Mouse (Mus musculus) adrenal gland, adult (tissue): ENCODE measurements around the gene Sncb.
A peak's percentile ranks its signal among the peaks of the same experiment; 100 is the strongest.

Experiments used
- DNase-seq, 2 experiments: peaks; one replicate each; pipeline ENCODE4 v3.0.0; 2022 to 2023; ENCODE audit warnings: low spot score in 1 of 2; ENCODE audit not compliant: inconsistent age in 2 of 2

Gene Sncb

DNA sequence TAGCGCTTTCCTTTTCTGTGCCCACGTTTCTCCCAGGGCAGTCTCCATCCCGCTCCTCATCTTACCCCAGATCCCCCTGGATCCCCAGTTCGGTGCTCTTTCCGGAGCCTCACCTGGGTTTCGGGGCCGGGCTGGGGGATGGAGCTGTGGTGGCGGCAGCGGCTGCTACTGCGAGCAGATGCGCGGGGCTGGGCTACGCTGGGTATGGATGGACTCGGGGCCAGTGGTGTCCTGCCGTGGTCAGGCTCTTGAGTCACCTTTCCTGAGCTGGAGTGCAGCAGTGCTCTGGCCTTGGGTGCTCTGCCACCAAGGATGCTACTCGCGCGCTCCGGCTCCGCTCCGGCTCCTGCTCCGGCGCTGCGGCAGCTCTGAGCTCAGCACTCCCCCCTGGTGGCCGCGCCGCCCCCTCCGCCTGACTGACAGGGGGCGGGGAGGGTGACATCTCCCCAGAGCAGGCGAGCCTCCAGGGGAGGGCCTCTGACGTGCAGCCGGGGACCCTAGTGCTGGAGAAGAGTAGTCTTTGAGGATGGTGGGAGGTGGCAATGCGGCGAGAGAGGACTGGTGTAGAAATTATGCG lies at the start of gene Sncb:
Gene Sncb (minus strand): TSS at position 404 of the 577 bp plus-strand sequence.
- peak; percentile 67 to 83 for DNase-seq

DNA sequence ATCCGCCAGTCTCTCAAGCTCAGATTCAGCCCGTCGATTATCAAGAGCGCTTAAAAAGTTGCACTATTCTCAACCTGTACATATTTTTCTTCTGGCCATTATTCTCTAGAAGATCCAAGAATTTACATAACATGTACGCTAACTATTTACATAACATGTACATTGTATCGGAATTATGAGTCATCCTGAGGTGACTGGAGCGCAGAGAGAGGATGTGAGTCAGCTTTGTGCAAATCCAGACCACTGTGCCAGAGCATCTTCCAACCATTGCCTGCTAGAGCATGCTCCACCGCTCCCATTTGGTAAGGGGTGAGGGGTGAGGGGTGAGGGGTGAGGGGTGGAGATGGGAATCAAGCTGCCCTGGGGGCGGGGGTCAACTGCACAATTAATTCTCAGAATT lies 47.0 kb upstream of the Sncb start:
- no peak for DNase-seq

DNA sequence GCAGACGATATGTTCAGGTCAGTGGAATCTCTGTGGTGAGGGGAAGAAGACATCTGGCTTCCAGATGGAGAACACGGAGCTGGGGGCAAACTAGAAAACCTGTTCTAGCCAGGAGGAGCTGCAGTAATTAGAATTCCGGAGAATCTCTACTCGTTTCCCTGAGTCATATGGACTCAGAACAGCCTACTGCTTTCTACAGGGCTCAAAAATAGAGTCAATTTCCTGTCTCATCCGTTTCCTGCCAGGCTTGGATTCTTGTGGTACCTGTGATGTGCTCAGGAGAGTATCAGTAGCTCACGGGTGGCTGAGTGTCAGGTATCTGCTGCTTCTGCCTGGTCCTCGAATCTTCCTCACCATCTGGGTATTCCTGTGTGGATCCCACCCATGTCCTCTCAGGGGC lies 45.1 kb upstream of the Sncb start:
- no peak for DNase-seq

DNA sequence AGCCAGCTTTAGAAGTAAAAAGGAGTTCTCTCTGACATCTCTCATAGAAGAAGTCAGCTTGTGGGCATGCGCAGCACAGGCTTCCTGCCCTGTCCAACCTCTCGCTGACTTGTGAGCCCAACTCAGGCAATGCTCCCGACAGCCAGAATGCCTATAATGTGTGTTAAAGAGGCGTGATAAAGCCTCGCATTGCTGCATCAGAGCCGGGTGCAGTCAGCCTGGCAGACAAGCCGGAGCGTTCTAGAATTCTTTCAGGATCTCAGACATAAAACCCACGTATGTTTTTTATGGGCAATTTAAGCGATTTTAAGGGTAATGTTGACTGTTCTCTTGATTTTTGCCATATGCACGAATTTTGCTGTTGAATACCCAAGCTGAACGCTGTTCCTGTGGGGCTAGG lies 41.7 kb upstream of the Sncb start:
- DNase-seq: no peak

DNA sequence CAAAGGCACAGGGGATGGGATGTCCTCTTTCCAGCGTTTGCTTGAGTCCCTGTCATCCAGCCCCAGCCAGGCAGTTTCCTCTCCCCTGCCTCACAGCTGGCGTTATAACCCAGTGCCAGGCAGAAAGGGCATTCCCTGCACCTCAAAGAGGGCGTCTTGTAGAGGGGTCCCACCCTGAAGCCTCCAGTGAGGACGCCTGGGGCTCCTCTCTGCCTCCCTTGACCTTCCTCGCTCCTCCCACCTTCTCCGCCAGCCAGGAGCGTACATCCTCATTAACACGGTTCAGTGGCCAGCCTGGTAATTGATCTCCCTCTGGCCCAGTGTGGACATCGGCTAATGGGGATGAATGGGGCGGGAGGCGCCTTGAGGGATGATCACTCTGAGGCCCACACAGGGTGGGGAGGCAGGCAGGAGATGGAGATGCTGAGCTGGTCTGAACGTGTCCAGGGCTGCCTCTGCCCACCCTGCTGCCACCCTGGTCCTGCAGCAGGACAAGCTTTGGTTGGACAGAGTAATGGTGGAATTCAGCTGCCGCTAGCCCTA lies 40.1 kb upstream of the Sncb start:
- no peak for DNase-seq

DNA sequence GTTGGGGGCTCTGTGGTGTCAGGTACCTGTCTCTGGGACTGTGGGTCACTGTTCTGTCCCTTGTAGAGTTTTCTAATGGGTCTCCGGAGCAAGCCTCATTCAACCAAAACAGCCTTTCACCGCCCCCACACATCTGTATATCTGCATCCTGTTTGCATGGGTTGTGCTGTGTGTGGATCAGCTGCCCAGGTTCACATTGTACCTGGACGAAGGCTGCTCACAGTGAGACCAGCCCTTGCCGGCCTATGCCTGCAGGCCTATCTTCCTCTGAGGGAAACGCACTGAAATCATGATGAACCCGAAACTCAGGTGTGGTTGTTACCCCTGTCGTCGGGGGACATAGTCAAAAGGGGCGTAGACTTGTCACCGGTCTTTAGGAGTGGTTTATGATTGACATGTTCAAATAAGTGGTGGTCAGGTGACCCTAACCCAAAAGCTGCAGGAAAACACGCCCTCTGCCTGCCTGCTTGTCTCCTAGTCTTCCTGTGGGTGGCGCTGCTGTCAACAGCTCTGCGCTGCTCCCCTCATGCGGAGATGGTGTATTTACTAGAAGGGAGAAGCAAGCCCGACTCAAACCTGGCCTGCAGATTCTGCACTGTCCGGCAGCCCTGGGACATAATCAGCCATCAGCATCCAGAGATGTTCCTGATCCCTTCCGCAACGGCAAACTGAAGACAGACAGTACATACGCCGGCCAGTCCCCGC lies 38.9 kb upstream of the Sncb start:
- no peak for DNase-seq

DNA sequence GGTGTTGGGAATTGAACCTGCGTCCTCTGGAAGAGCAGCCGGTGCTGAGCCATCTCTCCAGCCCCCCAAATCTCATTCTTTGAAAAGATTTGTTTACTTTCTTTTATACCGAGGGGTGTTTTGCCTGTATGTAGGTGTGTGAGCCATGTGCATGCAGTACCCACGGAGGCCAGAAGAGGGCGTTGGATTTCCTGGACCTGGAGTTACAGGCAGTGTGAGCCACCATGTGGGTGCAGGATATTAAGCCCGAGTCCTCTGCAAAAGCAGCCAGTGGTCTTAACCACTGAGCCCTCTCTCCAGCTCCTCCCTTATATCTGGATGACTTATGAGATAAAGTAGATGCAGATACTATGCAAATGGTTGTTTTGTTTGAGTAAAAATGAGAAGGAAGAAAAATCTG lies 36.6 kb upstream of the Sncb start:
- DNase-seq: no peak

DNA sequence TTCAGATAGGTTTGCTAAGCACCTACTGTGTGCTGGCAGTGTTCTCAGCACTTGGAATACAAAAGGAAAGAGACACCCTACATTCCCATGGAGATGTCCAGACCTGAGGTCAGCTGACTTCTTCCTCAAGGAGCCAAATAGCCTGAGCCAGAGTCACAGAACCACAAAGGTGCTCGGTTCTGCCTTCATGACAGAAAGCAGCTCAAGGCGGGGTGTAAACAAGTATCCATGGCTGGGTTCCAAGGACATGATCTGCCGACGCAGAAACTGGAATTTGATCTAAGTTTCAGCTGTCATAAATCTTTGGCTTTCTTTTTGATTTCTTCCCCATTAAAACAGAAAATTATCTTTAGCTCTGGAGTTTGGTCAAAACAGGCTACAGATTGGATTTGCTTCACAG lies 33.8 kb upstream of the Sncb start:
- peak; percentile 28 to 67 for DNase-seq

DNA sequence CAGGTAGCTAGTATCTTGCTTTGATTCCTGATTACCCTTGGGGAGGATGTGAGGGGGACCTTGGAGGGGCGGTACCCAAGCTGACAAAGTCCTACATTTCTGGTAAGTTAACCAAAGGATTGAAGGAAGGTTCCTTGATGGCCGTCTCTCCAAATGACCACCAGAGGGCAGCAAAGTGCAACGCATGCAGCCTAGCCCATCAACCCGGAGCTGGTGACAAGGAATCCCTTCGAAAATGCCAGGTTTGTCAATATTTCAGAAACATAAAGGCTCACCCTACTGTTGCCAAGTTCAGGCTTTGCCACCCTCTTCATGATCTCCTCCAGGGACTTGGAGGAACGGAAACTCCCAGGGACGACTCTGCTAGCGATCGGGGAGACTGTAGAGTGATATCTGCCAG lies 33.3 kb upstream of the Sncb start:
- peak; percentile 76 to 92 for DNase-seq

DNA sequence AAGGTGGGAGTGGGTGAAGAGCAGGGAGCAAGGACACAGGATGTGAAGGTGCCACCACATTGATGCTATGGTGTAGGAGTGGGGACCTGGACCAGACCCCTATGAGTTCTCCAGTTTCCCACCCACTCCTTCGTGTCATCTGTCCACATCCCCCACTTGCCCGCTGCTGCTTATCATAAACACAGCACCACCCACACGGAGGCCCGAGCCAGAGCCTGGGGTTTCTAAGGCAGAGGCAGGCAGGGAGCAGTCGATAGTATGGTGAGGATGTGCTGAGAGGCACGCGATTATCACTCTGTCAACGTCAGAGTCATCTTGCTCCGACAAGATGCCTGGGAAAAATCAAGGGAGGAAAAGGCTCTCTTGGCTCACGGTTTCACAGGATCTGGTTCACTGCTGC lies 32.3 kb upstream of the Sncb start:
- no peak for DNase-seq

DNA sequence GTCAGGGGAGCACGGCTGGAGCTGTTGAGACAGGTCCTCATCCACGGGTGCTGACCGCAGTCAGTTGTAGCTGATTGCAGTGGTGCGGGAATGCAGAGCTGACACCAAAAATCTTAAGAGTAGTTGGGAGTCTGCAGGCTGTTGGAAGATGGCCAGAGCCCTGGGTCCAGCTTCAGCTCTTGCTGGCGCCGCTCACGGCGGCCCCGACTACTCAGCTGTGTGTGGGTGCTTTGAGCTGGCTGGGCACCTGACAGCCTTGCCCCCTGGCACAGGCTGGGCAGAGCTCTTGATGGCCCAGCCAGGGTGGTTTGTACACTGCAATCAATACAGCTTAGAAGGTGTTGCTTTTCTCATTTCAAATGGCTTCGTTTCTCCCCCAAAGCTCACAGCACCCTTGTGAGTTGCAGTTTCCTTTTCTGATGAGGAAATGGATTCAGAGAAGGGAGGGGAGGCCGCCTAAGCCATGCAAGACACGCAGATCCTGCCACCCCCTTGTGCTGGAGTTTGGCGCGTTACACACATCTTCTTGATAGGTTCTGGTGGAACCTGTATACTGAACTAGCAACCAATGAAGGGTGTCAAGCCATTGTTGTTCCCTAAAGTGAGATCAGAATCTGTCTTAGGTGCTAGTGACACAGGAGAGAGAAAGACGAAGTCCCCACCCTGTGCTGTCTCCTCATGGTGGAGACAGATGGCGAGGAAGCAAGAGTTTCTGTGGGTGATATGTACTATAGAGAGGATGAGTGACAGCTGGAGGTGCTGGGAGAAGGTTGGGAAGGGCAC lies 31.7 kb upstream of the Sncb start:
- DNase-seq: no peak

DNA sequence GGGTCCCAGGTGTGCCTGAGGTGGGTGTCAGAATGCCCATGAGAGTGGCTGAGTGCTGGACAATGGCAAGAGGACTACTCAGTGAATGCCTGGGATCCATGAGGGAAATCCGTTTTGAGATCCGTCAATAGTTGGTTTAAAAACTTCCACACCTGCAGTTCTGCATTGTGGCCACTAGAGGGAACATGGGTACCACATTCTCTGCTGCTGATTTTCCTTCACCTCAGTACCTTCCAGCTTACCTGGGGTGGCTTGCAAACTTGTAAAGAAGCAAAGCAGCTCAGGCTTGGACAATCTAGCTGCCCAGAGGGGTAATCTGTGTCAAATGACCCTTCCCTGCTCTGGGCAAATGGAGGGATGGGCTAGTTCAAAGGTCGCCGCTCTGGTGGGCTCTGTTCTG lies 31.0 kb upstream of the Sncb start:
- peak in 1 of 2 experiments; percentile 72 for DNase-seq

DNA sequence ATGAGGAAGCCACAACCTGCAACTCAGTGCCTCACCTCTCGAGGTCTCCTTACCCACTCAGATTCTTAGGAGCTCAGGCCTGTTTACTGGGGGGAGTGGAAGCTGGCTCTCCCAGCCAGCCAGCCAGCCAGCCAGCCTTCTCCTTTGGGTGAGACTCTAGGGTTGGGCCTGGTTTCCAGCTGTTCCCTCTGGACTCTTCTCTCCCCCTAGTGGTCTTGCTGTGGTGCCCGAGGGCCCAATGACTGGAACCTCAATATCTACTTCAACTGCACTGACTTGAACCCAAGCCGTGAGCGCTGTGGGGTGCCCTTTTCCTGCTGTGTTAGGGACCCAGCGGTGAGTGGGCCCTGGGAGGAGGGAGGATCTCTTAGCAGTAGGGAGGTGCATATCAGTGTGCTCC lies 28.4 kb upstream of the Sncb start:
- no peak for DNase-seq

DNA sequence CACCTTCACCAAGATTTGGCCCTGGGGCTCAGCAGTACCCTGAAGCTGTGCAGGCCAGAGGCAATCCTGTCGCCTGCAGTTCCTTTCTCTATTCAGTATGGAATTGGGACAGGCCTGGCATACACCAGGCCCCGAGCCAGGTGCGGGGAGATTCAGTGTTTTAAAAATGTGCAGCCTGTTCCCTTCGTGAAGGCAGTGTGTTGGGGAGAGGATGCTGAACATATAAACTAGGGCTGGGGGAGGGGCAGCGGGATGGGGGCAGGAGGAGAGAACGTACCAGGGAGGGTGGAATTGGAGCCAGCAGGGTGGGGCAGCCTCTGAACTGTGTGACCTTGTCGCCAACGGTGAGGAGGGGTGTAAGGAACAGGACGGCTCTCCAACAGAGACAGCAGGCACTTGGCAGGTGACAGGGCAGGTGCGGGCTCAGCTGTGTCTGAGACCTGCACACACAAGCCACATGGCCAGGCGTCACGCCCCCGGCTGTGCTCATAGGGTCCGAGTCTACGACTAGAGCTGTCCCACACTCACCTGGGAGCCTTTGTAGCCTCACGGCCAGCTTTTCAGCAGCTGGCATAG lies 27.7 kb upstream of the Sncb start:
- DNase-seq: no peak

DNA sequence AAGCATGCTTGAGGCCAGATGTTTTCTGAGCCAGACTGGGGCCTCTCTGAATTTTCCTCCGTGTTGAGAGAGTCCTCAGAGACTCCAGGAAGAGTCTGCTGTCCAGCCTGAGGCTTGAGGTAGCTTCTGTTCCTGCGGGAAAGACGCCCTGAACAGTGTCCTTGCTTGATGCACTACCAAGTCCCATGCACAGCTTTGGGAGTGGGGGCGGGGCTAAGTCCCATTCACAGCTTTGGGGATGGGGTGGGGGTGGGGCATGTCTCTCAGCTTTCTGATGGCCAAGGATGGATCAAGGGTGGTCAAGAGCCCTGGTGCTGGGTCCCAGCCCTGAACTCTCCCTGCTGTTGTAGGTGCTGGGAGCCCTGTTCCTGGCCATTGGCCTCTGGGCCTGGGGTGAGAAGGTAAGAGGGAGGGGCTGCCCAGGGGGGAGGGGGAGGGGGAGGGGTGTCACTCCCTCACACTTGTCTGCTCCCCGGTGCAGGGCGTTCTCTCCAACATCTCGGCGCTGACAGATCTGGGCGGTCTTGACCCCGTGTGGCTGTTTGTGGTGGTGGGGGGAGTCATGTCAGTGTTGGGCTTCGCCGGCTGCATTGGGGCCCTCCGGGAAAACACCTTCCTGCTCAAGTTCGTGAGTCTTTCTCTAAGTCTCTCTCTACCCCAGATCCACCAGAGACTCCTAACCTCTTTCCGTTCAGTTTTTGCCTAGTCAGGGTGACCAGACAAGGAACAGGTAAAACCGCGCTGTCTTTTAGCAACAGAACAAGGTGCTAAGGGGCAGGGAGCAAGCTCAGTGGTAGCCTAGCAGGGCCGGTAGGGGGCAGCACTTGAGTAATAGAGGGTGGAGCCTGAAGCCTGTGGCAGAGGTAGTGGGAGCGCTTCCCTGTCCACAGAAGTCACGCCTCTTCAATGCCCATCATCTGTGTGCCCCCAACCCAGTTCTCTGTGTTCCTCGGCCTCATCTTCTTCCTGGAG lies 26.1 kb upstream of the Sncb start:
- DNase-seq: no peak

DNA sequence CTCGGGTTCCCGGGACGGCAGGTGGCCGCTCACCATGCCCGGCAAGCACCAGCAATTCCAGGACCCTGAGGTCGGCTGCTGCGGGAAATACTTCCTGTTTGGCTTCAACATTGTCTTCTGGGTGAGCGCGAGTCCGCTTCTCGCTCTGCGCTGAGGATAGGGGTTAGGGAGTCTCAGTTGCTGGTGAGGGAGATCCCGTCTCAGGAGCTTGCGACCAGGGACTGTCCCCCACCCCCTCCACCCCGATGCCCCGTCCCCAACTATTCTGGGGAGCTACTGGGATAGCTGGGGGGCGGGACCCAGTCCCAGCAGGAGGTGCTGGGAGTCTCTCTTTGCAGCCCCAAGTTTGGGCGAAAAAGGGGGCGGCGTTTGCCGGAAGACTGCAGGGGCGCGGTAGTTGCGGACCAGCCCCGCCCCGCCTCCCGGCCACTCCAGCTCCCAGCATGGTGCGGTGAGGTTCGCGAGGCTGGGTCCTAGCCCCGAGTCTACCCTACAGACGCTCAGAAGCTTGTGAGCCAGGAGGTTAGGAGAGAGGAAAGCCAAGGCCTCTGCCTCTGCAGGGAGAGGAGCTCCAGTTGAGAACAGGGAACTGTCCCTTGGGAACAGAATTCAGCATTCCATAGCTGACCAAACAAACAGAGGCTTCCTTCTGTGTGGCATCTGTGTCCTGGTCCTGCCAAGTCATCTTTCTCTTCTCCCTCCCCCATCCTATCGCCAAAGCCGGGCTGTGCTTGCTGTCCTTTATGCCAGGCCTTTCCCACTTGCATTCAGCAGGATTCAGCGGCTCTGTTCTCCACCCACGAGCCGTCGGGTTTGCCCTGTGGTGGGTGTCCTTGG lies 23.4 kb upstream of the Sncb start:
- DNase-seq: peak; percentile 78 to 87

DNA sequence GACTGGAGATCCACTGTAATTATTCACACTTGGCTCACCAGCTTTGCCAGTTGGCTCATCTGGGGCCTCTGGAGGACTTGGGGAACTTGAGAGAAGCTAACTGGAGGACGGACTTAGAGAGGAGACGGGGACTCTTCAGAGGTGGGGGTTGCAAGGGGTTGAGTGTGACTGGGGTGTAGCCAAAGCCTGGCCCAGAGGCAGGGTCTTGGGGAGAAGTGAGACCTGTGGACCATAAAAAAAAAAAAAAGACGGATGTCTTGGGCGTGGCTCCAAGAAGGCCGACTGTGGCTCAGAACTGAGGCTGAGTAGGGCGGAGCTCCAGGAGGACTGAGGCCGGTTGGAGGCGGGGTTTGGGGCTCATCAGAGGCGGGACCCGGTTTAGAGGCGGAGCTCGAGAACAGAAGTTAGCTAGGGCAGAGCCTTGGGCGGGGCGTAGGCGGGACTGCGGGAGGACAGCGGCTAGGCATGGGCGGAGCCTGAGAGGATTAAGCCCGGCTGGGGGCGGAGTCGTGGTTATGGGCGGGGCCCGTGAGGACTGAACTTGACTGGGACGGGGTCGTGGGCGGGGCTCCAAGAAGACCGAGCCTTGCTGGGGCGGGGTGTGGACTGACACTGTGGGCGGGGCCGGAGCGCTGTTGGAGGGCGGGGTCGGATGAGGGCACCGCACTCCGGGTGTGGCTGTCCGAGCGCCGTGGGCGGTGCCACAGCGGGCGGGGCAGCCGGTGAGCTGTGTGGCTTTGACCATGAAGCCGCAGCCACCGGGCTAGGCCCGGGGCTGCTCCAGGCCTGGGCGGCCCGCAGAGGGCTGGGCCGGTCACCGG lies 22.6 kb upstream of the Sncb start, which contains the start of gene Tspan17:
Gene Tspan17 (plus strand): TSS at position 638 of the 821 bp plus-strand sequence.
- peak; percentile 99 to 100 for DNase-seq

DNA sequence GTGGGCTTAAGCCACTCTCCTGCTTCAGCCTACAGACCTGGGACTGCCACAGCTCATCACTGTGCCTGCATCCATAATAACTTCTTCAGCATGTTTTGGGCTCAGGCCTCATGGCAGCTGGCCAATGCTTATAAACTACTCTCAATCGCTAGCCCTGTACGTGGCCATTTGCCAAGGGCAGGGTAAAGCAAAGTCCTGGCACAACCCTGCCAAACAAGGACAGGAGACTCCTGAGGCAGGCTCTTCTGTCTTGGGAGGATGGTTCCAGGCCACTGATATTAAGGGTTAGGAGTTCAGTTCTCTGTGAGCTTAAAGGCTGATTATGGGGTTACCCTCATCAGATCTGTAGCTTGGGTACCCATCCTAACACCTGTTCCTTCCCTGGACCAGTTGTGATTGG lies 21.2 kb upstream of the Sncb start:
- peak in 1 of 2 experiments; percentile 51 for DNase-seq

DNA sequence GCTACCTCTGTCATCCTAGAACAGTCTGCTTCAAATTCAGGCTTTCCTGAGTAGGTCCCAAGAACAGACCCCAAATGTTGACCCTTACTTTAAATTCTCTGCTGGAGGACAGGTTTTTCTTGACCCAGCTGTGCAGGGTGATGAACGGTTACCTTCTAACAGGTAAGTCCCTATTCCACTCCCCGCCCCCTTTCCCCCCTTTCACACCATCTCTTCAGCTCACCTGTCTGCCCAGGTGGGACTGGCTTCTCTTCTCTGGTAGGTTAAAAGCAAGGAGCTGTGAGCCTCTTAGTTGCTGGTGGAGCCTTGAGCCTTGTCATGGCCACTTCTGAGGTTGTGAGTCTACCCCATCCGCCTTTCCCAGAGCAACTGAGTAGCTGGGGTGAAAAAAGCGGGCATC lies 17.3 kb upstream of the Sncb start, which contains the start of gene Eif4e1b:
Gene Eif4e1b (plus strand): TSS at position 301 of the 400 bp plus-strand sequence.
- DNase-seq: no peak
